Mouse (Mus musculus) gastrocnemius, adult 8-10 months (tissue): ENCODE measurements around the gene Gm17364. TPM values are rescaled to one million over a fixed set of nuclear protein-coding genes. Genes with fewer than 3 reads are reported as not detected.
"Not testable (repeated sequence)": the region's sequence is repeated elsewhere in the genome, so short reads cannot be mapped to it uniquely, and the experiment has no call there.

Source experiments
- DNase-seq, 2 experiments: peaks; one replicate each; pipeline ENCODE4 v3.0.0; 2022; ENCODE audit warnings: low spot score in 2 of 2
- total RNA-seq, 4 experiments: library from RNA; stranded (reverse); gene quantifications; 2 replicates each; pipeline ENCODE4 v1.2.4; 2022

Gm17364 gene
- not detected for total RNA-seq

DNA sequence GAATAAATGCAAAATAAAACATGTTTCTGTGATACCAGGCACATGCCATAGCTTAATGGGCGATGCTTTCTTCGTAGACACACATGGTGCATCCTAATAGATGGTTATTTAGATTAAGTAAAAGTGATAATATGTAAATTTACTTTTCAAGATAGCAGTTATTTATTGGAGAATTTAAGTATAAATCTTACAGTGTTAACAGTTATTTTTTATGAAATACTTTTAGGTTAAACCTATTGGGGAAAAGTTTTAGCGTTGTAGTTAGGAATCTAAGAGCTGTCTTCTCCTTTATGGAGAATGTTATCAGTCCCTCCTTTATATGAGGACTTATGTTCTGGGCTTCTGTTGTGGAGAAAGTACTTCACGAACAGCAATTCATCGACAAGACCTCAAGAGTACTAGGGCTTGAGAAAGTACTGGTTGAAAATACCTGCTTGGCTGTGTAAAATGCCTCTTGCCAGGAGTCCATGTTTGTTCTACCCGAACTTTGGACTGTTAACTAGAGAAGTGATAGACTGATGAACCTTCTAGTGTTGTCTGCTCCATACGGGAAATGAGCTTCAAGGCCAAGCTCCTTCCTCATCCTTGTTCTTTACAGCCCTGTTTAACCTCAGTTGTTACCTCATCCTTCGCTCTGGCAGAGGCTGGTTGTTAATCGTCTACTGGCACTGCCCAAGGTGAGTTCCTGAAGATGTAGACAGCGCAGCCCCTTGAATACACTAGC lies at the start of gene Gm17364:
Gene Gm17364 (minus strand): TSS at position 51 of the 724 bp plus-strand sequence.
- no peak for DNase-seq

DNA sequence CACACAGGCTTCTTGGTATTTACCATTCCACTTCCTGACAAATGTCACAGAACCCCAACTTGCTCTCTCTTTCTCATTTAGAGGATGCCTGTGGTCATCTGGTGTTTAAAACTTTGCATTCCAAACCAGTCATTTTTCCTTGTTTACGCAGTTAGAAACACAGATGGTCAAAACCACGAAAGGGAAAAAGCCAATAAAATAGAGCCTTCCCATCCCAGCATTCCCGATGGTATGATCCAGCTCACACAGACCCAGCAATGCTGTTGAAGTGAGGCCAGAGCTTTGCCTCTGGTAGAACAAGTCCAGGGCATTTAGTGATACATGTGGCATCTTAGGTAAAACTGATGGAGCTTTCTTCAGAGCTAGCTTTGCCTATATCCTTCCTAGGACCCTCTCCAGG lies 47.7 kb upstream of the Gm17364 start:
- DNase-seq, result no peak

DNA sequence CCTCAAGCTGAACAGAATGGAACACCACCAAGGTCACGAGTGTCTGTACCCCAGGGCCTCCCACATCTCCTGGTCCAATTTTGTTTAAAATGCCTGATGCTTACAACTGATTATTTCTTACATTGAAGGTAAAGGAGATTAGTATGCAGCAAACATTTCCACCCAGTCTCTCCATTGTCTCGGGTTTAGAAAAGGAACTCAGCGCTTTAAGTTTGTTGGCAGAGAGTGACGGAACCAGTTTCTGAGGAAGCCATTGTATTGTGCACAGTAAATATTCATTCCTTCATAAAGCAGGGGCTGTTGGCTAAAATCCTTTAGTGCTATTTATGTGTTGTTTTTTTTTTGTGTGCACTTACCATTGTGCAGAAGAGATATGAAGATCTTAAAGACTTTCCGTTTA lies 47.0 kb upstream of the Gm17364 start:
- no peak for DNase-seq

DNA sequence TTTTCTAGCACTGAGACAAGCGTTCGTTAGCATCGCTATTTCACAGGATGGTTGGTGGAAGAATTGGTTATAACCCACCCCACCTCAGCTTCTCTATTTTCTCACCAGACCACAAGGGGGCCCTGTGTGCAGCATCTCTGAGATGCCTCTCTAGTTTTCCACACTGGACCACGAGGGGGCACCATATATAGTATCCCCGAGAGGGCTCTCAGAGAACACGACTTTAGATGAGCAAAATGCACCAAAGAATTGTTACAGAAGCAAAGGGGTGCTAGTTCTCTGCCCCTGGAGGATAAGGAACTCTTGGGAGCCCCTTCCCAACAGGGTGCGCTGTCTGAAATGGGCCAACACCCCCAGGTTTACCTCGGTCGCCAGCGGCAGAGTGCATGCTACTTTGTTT lies 28.9 kb upstream of the Gm17364 start:
- peak; percentile 57 to 62 for DNase-seq

DNA sequence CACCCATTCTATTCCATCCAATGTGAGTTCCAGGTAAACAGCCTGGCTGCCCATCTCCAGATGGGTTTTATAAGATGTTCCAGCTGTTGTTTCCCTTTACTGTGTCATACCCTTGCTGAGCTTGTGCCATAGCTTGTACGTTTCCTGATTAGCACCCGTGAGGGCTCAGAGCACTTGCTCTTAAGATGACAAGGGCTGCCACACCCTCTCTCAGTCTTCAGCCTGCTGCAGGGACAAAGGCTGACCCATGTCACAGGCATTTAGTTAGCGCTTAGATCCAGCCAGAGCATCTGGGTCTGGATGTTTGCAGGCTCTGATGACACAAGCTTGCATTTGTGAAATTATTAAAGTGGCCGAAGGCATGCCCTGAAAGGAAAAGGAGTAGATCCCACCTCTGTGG lies 26.3 kb upstream of the Gm17364 start:
- no peak for DNase-seq

DNA sequence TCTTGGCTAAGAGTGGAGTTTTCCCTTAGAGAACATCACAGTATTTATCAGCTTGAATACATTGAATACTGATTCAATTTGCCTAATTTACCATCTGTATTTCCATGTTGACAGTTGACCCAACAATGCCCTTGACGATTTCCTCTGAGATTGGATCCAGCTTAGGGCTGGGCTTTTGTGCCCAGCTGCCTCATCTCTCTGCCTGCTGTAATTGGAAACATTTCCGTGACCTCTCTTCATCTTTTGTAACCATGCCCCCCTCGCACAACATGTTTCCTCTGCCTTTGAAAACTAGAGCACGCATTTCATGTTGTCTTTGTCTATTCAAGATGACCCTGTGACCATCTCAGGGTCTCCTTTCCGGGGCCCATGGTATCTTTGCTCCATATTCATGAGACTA lies 25.2 kb upstream of the Gm17364 start:
- no peak for DNase-seq

DNA sequence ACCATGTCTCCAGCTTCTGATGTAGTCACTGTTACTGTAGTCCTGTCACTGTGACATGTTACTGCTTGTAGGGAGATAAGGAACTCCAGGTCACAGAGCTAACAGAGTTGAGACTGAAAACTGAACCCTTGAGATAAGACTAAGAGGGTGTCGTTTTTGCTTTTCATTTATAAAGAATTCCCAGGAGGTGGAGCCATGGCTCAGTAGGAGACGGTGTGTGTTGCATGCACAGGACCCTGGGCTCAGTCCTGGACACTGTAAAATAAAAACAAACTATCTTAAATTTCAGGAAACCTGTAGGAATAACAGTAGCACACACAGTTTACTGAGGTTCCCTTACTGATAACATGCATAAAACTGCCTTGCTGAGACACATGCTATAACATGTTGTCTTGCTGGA lies 24.8 kb upstream of the Gm17364 start:
- DNase-seq, result no peak

DNA sequence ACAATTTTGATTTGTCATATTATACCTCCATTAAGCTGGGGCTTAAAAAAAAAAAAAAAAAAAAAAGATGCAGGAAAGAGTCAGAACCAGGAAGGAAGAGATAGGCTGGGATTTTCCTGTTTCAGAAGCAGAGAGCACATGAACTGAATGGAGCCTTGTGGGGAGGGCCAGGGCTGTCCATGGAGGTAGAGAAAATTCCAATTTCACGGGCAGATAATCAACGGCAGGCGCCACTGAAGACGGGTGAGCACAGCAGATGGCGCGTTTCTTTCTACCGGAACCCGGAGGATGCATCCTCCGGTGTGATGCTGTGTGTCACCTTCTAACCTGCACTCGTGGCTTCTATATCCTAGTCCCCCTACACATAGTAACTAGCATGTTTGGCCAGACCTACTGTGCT lies 22.6 kb upstream of the Gm17364 start:
- DNase-seq, result no peak

DNA sequence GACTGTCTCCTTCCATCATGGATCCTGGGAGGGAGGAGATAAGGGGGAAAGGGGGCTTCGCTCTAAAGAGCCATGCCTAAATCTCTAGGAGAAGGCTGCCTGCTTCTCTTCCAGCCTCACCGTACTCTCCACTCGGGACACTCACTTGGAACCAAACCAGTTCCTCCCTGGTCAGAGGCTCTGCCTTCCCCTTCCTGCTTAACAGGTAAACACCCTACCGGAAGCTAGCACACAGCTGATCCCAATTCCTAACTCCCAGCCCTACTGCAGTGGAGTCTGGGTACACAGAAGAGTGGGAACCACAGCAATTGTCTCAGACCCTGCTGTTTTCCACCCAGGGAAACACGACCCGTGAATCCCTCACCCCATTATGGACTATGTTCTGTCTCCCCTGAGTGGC lies 22.1 kb upstream of the Gm17364 start:
- DNase-seq, result no peak

DNA sequence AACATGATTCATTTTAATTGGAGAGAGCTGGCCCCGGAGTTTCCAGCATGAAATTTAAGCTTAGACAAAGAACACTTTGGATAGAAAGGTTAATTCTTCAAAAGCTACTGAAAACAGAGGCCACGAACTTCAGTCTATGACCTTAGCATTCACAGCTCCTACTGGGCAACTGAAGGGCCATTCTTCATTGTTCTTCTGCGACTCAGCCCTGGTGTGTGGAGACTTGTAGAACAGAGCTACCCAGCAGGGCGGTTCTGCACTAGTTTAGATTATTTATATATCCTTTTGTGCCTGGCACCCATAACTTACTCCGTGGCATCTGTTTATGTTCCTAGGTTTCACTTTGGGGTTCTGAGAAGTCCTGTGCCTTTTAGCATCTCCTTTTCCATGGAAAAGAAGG lies 19.8 kb upstream of the Gm17364 start:
- DNase-seq, result no peak

DNA sequence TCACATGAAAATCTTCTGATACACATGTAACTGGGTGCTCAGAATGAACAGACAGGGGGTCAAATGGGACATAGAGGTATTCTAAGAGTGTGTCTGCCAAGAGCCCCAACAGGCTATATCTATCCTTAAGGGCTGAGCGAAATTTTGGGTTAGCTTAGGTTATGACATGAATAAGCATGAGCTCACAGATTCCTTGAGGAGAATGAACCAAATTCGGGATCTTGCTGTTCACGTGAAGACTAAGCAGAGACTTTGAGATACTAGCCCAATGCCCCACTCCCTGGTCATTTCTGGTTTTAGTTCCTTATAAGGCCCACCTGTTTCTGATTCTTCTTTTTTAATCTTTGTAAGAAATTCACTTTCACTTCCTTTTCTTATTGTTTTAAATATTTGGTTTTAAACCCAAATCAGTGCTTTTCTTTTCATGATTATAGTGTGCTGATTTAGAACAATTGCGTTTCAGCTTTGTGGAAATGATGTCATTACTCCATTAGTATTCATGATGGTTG lies 17.7 kb upstream of the Gm17364 start:
- no peak for DNase-seq

DNA sequence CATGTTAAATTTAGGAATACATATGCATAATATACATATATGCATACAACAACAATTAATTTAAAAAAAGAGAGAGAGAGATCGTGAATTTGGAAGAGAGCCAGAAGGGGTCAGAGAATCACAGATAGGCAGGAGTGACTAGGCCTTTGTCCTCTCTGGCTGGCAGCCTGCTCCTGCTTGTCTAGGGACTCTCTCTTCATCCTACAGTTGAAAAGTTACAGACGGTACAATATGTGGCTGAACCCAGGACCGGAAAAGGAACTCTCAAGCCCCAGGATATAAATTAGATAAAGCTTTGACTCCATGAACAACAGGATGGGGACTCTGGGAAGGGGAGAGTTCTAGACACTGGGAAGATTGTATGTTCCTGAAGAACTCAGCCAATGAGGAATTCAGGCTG lies 12.5 kb upstream of the Gm17364 start:
- DNase-seq, result no peak

DNA sequence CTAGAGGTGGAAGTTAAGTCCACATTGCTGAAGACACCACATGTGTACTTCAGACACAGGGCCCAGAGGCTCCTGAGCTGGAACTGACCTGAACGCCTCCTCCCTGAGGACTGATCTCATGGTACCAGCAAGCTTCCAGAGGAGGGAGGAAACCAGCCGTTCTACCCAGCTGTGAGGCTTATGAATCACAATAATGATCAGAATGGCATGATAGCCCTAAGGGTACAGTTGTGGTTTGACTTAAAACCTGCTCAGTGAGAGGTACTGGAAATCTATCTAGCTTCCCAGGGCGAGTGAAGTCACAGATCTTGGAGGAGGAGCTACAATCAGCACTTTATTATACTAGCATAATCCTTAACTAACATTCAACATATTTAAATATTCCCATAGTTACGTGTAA lies 11.7 kb upstream of the Gm17364 start:
- DNase-seq, result no peak

DNA sequence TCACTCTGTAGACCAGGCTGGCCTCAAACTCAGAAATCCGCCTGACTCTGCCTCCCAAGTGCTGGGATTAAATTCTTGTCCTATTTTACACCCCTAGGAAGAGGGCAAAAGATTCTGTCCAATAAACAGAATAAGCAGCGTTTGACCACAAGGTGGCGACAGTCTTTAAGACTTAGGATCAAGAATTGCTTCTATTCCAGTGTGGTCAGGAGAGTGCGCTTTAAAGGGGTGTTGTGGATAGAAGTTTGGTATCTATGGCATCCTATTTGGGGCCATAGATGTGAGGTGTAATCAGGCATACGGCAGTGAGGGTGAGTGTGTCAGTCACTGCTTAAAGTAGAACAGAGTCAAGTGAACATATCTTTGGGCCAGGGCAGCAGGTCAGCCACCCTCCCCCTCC lies 9.5 kb upstream of the Gm17364 start:
- peak; percentile 38 to 39 for DNase-seq

DNA sequence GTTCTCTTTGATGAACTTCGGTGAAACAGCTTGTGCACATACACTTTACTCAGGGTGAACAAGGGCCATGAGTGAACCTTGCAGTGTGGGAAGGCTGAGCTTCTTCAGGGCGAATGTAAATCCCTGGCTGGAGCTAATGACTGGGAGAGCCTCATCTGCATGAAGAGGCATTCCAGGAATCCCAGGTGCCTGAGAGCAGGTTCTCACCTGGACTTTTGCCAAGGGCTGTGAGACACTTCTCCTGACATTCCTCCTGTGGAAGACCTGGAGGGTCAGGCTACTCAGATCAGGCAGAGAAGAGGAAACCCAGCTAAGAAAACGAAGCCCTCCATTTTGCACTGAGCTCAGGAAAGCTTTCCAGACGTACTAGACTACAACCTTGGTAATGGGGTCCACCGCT lies 6.9 kb upstream of the Gm17364 start:
- no peak for DNase-seq

DNA sequence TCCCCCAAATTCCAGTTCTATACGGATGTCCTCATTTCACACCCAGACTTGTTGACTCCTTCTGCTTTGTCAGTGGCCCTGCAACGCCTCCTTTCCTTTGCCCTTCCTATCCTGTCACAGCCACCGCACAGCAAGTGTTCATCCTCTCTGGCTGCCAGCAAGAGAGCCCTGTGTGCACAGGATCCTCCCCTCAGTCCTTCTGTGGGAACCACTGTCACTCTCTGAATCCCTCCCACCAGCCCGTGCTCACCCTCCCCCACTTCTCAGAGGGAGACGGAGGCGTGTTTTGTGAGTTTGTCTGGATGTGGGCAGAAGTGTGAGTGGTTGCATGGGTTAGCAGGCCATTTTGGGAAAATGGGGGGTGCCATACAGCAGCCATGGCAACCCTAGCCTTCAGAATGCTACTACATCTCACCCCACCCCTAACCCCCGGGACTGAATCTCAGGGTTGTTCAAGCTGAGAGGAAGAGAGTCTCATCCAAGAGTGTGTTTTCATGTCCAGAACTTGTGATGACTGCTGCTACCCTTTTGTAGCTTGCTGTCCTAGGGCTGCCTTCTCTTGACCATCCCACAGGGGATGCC lies 5.9 kb downstream of the Gm17364 start:
- no peak for DNase-seq

DNA sequence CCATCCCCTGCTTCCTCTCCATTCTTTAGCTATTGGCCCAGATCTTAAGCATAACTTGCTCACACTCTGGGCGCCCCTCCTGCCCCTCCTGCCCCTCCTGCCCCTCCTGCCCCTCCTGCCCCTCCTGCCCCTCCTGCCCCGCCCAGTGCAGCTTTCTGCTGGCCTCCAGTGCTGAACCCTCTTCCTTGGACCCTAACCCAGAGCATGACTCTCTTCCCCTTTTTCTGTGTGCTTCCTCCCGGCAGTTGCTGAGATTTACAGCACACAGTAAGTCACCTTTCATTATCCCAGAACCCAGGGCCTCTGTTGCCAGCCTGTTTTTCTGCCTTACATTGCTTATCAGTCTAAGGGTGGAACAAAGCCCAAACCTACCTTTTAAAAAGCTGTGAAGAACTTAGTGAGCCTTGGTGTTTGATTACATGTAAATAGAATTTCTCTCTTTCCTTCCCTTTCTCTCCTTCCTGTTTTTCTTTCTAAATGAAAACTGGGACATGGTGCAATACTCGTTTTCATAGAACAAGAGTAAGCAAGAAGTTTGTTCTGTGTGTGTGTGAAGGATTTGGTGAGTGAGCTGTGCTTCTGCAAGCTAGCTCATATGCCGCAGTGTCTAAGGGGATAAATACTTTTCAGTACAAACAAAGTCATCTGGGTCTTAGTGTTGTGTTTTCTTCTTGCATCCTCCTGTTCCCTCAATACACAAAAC lies 10.3 kb downstream of the Gm17364 start:
- no peak for DNase-seq

DNA sequence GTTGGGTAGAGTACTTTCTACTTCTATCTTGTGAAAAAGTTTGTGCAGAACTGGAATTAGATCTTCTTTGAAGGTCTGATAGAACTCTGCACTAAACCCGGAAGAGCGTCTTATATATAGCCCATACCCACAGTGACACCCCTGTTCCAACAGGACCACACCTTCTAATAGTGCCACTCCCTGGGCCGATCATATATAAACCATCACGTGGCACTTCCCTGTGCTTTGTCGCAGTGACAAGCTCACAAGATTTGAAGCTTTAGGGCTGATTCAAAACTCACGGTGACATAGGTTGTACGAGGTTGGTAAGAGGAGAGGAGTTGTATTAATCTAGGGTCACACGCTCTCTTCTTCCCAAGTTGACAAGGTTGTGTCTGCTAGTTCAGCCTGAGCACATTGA lies 12.2 kb downstream of the Gm17364 start:
- DNase-seq, result not testable (repeated sequence)

DNA sequence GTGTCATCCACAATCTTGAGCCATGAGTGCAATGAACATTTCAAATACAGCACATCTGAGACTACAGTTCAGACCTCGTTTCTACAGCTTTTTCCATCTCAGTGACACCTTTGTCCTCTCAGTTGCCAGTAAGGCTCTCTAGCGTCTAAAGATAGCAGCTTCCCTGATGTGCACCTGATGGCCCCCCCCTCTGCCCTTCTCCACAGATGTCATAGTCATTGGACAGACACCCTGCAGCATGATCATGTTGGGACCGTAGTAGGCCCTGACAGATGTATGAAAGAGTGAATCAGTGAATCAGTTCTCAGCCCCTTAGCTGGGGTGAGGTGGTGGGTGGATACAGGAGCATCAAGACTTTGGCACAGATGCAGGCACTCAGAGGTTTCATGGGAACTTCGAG lies 15.9 kb downstream of the Gm17364 start:
- no peak for DNase-seq

DNA sequence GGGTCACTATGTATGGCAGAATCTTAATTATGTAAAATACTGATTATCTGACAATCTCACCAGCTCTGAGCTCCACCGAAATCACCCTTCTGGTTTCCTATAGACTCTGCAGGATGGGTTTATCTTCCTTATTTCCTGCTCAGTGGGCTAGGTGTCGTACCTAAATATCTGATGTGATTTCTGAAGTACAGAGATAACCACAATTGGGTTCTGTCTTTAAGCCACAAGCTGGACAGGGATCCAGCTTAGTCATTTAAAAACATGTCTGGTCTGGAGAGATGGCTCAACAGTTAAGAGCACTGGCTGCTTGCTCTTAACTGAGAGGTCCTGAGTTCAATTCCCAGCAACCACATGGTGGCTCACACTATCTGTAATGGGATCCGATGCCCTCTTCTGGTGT lies 16.8 kb downstream of the Gm17364 start:
- DNase-seq, result no peak

DNA sequence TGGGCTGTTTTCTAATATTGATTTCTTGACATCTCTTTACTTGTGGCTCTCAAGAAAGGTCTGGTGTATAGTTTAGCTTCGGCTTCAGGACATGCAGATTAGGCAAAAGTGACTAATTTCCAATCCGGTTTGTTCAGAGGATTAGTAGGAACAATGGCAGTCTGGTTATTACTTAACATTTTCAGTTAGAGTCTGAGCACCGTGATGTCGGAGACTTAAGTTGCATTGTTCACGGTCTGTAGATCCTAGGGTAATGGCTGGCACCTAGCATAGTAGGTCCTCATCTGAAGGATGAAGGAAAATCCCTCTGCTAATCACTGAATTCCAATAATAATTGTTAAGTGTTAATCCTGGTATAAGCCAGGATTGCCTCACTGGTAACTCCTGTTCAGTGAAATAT lies 17.7 kb downstream of the Gm17364 start:
- no peak for DNase-seq

DNA sequence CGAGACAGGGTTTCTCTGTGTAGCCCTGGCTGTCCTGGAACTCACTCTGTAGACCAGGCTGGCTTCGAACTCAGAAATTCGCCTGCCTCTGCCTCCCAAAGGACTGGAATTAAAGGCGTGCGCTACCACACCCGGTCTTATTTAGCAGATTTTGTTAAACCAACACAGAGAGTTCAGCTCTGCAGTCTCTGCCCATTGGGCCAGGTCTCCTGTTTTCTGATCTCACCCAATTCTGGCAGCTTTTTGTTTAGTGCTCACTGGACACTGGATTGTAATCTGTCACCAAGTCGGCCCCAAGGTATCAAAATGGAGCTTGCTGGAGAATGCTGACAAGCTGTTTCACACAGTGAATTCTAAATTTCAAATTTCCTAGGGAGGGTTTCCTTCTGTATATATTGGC lies 21.0 kb downstream of the Gm17364 start:
- DNase-seq, result no peak

DNA sequence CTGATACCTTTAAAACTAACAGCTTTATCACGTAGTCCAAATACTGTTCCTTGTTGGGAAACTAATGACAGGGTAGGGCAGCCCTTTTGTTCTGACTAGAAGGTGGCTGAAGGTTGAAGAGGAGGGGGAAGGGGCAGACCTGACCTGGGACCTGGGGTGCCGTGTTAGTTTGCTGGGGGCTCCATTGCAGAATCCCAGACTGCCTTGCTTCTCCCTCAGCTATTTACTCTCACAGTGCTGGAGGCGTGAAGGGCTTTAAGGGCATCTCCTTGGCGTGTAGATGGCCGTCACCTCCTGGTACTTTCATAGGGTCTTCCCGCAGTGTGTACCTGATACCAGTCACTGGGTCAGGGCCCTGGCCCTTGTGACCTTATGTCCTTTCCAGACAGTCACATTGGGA lies 21.6 kb downstream of the Gm17364 start:
- DNase-seq, result no peak
